Mouse (Mus musculus) neural tube, embryonic 14.5 days (tissue): ENCODE results near the gene Col2a1. TPM values are rescaled to one million over a fixed set of nuclear protein-coding genes. Genes with fewer than 3 reads are reported as not detected.

Experiments used
- ATAC-seq: fragments of 200-750 bp; cut with Nextera tagmentation; 2 replicates; pipeline ENCODE4 v1.8.0; 2017; ENCODE audit warnings: low read depth, mild to moderate bottlenecking, moderate TSS enrichment, moderate library complexity
- H3K27ac ChIP-seq: fragments of 300-500 bp; sonication (generic); 2 replicates; pipeline ENCODE4 v1.5.1; 2014; ENCODE audit warnings: low read depth, mild to moderate bottlenecking, control low read depth, low read length, moderate library complexity, mixed read lengths
- H3K27me3 ChIP-seq: fragments of 300-500 bp; sonication (generic); 2 replicates; pipeline ENCODE4 v1.6.1; 2014; ENCODE audit warnings: low read length; ENCODE audit not compliant: control insufficient read depth, insufficient read depth
- H3K36me3 ChIP-seq: fragments of 300-500 bp; sonication (generic); 2 replicates; pipeline ENCODE4 v1.6.1; 2014; ENCODE audit warnings: low read length, mixed read lengths; ENCODE audit not compliant: control insufficient read depth, insufficient read depth
- H3K4me1 ChIP-seq: fragments of 300-500 bp; sonication (generic); 2 replicates; pipeline ENCODE4 v1.6.1; 2014; ENCODE audit warnings: low read length; ENCODE audit not compliant: control insufficient read depth, insufficient read depth
- H3K4me2 ChIP-seq: fragments of 300-500 bp; sonication (generic); 2 replicates; pipeline ENCODE4 v1.6.1; 2014; ENCODE audit warnings: mild to moderate bottlenecking, low read depth, low read length, control low read depth
- H3K4me3 ChIP-seq: fragments of 300-500 bp; sonication (generic); 2 replicates; pipeline ENCODE4 v1.5.1; 2014; ENCODE audit warnings: low read depth, low read length, control low read depth, mixed read lengths
- H3K9ac ChIP-seq: fragments of 300-500 bp; sonication (generic); replicated peaks from 2 replicates; pipeline ENCODE4 v1.6.1; 2014; ENCODE audit warnings: low read depth, mild to moderate bottlenecking, control low read depth, low read length, mixed read lengths
- H3K9me3 ChIP-seq: fragments of 300-500 bp; sonication (generic); 2 replicates; pipeline ENCODE4 v1.6.1; 2016; ENCODE audit warnings: low read length; ENCODE audit not compliant: control insufficient read depth
- whole genome bisulfite sequencing: fragments of 180-500 bp; shearing (Covaris S2); extraction: QIAGEN DNeasy Blood & Tissue Kit; methylation state at CpG from one replicate; pipeline ENCODE4 v1.1.7; 2014; 5-methylcytosine and 5-hydroxymethylcytosine counted together
- polyA plus RNA-seq: library from polyadenylated mRNA; unstranded; fragments of >200 nt; fragmentation: Nextera tagmentation; extraction: Ambion mirVana; gene quantifications from 2 replicates; pipeline ENCODE4 v1.2.1, GENCODE M21; 2014

Gene Col2a1
- polyA plus RNA-seq, 1 experiment from 2014 or later, result 11.3 TPM

DNA sequence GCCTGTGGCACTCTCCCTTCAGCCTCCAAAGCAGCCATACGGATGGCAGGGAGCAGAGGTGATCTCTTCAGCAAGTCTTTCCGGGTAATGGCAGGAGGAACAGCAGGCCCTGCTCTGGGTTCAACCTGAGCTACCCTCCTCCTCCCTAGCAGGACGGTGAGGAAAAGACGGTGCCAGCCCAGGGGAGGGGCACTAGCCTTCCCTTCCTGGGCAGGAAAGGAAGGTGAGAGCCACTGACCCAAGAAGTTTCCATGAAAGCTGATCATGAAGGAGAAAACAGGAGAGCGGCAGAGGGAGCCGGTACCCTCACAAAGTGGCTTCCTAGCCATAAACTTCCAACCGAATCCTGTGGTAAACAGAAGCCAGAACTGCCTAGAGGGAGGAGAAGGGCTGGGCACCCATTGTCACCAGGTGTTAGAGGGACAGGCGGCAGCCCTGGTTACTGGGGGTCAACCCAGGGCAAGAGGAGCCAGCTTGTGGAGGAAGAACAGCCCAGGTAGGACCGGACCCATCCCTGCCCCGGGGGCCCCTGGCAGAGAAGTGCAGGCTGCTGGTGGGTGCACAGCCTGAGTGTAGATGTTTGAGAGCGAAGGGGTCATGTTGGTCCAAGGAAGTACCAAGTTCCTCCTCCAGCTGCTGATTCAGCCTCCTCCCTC, 59.4 kb downstream of the Col2a1 start:
- Histone ChIP-seq H3K27me3 (no peaks in the 10 kb centered on the region), H3K9ac (no peak overlapping the region), H3K4me1 (no peaks in the 10 kb centered on the region), H3K4me2 (no peak overlapping the region), H3K9me3 (no peaks in the 10 kb centered on the region), H3K4me3 (no peak overlapping the region), H3K27ac (no peak overlapping the region), H3K36me3 (no peaks in the 10 kb centered on the region)
- WGBS, result 66% methylated on average over 11 of the region's 11 CpGs
- ATAC-seq, result no peak

- 92% methylated on average over 8 of the region's 8 CpGs for WGBS
- H3K9me3 ChIP-seq, result no peaks in the 10 kb centered on the region
- no peak overlapping the region for H3K4me2 ChIP-seq
- H3K9ac ChIP-seq, result no peak overlapping the region
- no peak overlapping the region for H3K4me3 ChIP-seq
- ATAC-seq, result no peak
- H3K36me3 ChIP-seq, result no peaks in the 10 kb centered on the region
- no peak overlapping the region for H3K27ac ChIP-seq
- no peaks in the 10 kb centered on the region for H3K27me3 ChIP-seq
- no peaks in the 10 kb centered on the region for H3K4me1 ChIP-seq
Observed at GRCm38 (mm10) chr15:97943356-97943755, 61.1 kb downstream of the Col2a1 start.

DNA sequence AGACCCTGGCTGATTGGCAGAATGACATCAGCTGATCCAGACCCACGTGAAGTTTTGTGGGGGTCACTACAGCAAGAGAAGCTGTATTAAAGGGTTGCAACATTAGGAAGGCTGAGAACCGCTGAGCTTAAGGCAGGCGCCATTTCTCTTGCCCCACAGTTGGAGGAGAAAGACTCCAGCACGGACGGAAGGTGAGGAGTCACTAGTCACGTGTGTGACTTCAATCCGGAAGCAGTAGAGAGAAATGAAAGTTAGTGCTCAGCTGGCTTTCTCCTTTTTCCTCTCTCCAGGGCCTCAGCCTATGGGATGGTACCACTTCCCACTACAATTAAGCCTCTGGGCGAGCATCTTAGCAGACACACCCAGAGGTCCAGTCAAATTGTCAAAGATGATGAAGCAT, 62.0 kb downstream of the Col2a1 start:
- no peak overlapping the region for H3K4me3 ChIP-seq
- H3K4me2 ChIP-seq, result no peak overlapping the region
- H3K9me3 ChIP-seq, result no peaks in the 10 kb centered on the region
- no peak for ATAC-seq
- H3K9ac ChIP-seq, result no peak overlapping the region
- no peaks in the 10 kb centered on the region for H3K4me1 ChIP-seq
- 89% methylated on average over 8 of the region's 8 CpGs for whole genome bisulfite sequencing
- no peaks in the 10 kb centered on the region for H3K27me3 ChIP-seq
- no peak overlapping the region for H3K27ac ChIP-seq
- H3K36me3 ChIP-seq, result no peaks in the 10 kb centered on the region

GRCm38 (mm10) chr15:97941306-97941705, 63.2 kb downstream of the Col2a1 start:
- Histone ChIP-seq H3K4me1 (no peaks in the 10 kb centered on the region), H3K36me3 (no peaks in the 10 kb centered on the region), H3K27me3 (no peaks in the 10 kb centered on the region), H3K4me2 (no peak overlapping the region), H3K27ac (no peak overlapping the region), H3K9me3 (no peaks in the 10 kb centered on the region), H3K4me3 (no peak overlapping the region), H3K9ac (no peak overlapping the region)
- WGBS, result 97% methylated on average over 2 of the region's 2 CpGs
- no peak for ATAC-seq

GRCm38 (mm10) chr15:97940088-97940487, 64.4 kb downstream of the Col2a1 start:
- no peak overlapping the region for H3K4me2 ChIP-seq
- H3K27me3 ChIP-seq, result no peaks in the 10 kb centered on the region
- no peak for ATAC-seq
- no peak overlapping the region for H3K9ac ChIP-seq
- H3K27ac ChIP-seq, result no peak overlapping the region
- H3K4me3 ChIP-seq, result no peak overlapping the region
- H3K36me3 ChIP-seq, result no peaks in the 10 kb centered on the region
- H3K9me3 ChIP-seq, result no peaks in the 10 kb centered on the region
- 90% methylated on average over 2 of the region's 2 CpGs for WGBS
- no peaks in the 10 kb centered on the region for H3K4me1 ChIP-seq

GRCm38 (mm10) chr15:97938580-97938979, 65.9 kb downstream of the Col2a1 start:
- Histone ChIP-seq H3K4me2 (no peak overlapping the region), H3K4me3 (no peak overlapping the region), H3K9ac (no peak overlapping the region), H3K4me1 (no peaks in the 10 kb centered on the region), H3K9me3 (no peaks in the 10 kb centered on the region), H3K27me3 (no peaks in the 10 kb centered on the region), H3K36me3 (no peaks in the 10 kb centered on the region), H3K27ac (no peak overlapping the region)
- 72% methylated on average over 6 of the region's 6 CpGs for WGBS
- ATAC-seq, result no peak

DNA sequence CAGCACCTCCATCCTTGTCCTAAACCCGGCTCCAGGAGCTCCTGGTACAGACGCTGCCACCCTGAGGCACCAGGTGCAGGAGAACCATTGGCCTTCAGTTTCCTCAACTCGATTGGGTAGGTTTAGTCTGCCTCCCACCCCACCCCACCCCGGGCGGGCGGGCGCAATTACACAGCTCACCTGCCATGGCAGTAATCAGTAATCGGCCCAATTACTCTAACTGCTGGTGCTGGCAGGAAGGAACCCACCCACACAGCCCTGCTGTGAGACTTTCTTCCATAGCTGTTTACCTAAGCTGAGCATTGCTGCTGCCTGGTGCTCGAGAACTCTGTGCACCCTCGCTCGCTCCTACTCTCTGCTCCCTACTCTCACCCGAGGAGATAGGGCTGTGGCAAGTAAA, 72.1 kb downstream of the Col2a1 start:
- 79% methylated on average over 12 of the region's 12 CpGs for WGBS
- Histone ChIP-seq H3K9ac (no peak overlapping the region), H3K36me3 (no peaks in the 10 kb centered on the region), H3K4me2 (no peak overlapping the region), H3K9me3 (no peaks in the 10 kb centered on the region), H3K27me3 (no peaks in the 10 kb centered on the region), H3K27ac (no peak overlapping the region), H3K4me1 (no peaks in the 10 kb centered on the region), H3K4me3 (no peak overlapping the region)
- no peak for ATAC-seq

- Histone ChIP-seq H3K4me1 (no peaks in the 10 kb centered on the region), H3K4me3 (no peak overlapping the region), H3K36me3 (no peaks in the 10 kb centered on the region), H3K9me3 (no peaks in the 10 kb centered on the region), H3K27me3 (no peaks in the 10 kb centered on the region), H3K27ac (no peak overlapping the region), H3K9ac (no peak overlapping the region), H3K4me2 (no peak overlapping the region)
- 73% methylated on average over 13 of the region's 13 CpGs for WGBS
- ATAC-seq, result no peak
Observed at GRCm38 (mm10) chr15:97929259-97929824, 75.2 kb downstream of the Col2a1 start.

DNA sequence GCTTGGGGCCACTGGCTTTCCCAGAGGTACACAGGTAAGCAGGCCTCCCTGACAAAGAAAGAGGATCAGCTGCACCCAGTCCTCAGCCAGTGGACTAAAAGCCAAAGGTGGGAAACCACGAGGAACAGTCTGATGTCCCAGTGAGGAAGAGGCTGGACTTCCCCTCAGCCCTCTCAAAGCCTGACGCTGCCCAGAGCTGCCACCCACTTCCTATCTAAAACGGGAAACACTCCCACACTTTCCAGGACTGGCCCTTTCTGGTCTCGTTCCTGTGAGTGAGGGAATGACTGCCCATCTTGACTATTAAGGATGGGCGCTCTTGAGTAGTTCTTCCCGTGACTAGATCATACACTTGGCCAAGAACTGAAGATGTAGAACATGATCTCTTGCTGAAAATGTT, 76.7 kb downstream of the Col2a1 start:
- Histone ChIP-seq H3K27ac (no peak overlapping the region), H3K4me3 (no peak overlapping the region), H3K9ac (no peak overlapping the region), H3K9me3 (no peaks in the 10 kb centered on the region), H3K4me1 (no peaks in the 10 kb centered on the region), H3K4me2 (no peak overlapping the region), H3K36me3 (no peaks in the 10 kb centered on the region), H3K27me3 (no peaks in the 10 kb centered on the region)
- WGBS, result 74% methylated on average over 6 of the region's 6 CpGs
- ATAC-seq, result no peak
